Mouse (Mus musculus): ENCODE measurements around the gene Cwf19l1. TPM values are rescaled to one million over a fixed set of nuclear protein-coding genes. Genes with fewer than 3 reads are reported as not detected.

Gene Cwf19l1
- polyA plus RNA-seq, 1 experiment from 2014 or later = 14.7 TPM

Other genes starting within 250 kb of the Cwf19l1 start
- gene Dnmbp, start 195.7 kb downstream of the Cwf19l1 start, polyA plus RNA-seq (2015; fragmentation: Nextera tagmentation; extraction: Ambion mirVana) = 2.8 and 3.2 TPM in 2 replicates
- 97.2 and 112 TPM in 2 replicates for gene Cpn1, start 149.3 kb downstream of the Cwf19l1 start, polyA plus RNA-seq (2015; fragmentation: Nextera tagmentation; extraction: Ambion mirVana)
- gene Cyp2c23, start 106.7 kb downstream of the Cwf19l1 start, polyA plus RNA-seq (2015; fragmentation: Nextera tagmentation; extraction: Ambion mirVana) = 40.0 and 44.5 TPM in 2 replicates
- gene Erlin1, start 66.1 kb downstream of the Cwf19l1 start, polyA plus RNA-seq (2015; fragmentation: Nextera tagmentation; extraction: Ambion mirVana) = 19.2 and 20.2 TPM in 2 replicates
- 19.2 and 19.5 TPM in 2 replicates for gene Chuk, start 28.4 kb downstream of the Cwf19l1 start, polyA plus RNA-seq (2015; fragmentation: Nextera tagmentation; extraction: Ambion mirVana)
- gene Bloc1s2, start 10.6 kb upstream of the Cwf19l1 start, polyA plus RNA-seq (2015; fragmentation: Nextera tagmentation; extraction: Ambion mirVana) = 27.0 and 30.0 TPM in 2 replicates
- not detected in 2 replicates for gene Pkd2l1, start 56.6 kb upstream of the Cwf19l1 start, polyA plus RNA-seq (2015; fragmentation: Nextera tagmentation; extraction: Ambion mirVana)
- 0.04 TPM in 1 of 2 replicates, not detected in the other for gene Scd3, start 67.4 kb upstream of the Cwf19l1 start, polyA plus RNA-seq (2015; fragmentation: Nextera tagmentation; extraction: Ambion mirVana)
- 131 and 147 TPM in 2 replicates for gene Scd2, start 157.8 kb upstream of the Cwf19l1 start, polyA plus RNA-seq (2015; fragmentation: Nextera tagmentation; extraction: Ambion mirVana)
- gene Scd4, start 197.2 kb upstream of the Cwf19l1 start, polyA plus RNA-seq (2015; fragmentation: Nextera tagmentation; extraction: Ambion mirVana) = 0.04 and 0.07 TPM in 2 replicates

Measured in liver, embryonic 16.5 days (tissue).